18 mouse cellular contexts compared by ENCODE assay signal in the genomic region with DNA sequence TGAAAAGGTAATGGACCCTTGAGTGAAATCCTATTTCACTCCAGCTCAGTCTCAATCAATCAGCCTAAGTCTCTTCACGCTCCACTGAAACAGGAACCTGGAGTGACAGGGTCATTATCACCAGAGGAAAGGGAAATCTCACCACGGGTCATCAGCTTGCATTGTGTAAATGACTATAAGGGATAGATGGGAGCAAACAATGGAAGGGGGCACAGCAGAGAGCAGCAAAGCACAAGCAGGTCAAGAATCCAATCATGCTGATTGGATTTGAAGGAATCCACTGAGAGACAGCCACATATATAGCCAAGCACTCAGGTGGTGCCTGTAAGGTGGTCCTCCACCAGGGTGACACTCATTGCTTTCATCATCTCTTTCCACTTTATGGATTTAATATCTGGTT. TPM values are rescaled to one million over a fixed set of nuclear protein-coding genes. Genes with fewer than 3 reads are reported as not detected.
DNase-seq lines count a peak whose midpoint lies in the region; ATAC-seq lines count a peak whose summit lies in the region.
"Had no signal": no experiment of that assay in that cellular context is flagged by ENCODE, and none has a peak within 500 bp of the region (broad histone marks: within the 10 kb centered on the region; RNA-seq: fewer than 3 reads in every experiment).

No protein-coding gene starts in this region.

- H3K27me3 ChIP-seq in embryonic facial prominence, embryonic 11.5 days (ENCODE audit: control insufficient read depth, insufficient read depth, low read length) = no peaks in the 10 kb centered on the region
- H3K27me3 ChIP-seq in embryonic facial prominence, embryonic 10.5 days (replicated peaks; ENCODE audit: low read depth, poor library complexity, severe bottlenecking) = peaks cover 5% of the 10 kb centered on the region; the same call in 1 of the 2 replicates
- H3K27me3 ChIP-seq in hindbrain, embryonic 12.5 days = 0 out of 2 replicates have a peak, but pooled peaks cover 4% of the 10 kb centered on the region
- no peaks in the 10 kb centered on the region for H3K27me3 ChIP-seq in hindbrain, embryonic 16.5 days (replicated peaks; ENCODE audit: control insufficient read depth, insufficient read depth, low read length)
- H3K27me3 ChIP-seq in neural tube, embryonic 11.5 days (ENCODE audit: control insufficient read depth, insufficient read depth, low read length) = no peaks in the 10 kb centered on the region
- H3K27me3 ChIP-seq: embryonic facial prominence, embryonic 13.5 days; heart, embryonic 15.5 days had no signal

- 0 out of 2 replicates have a peak, but pooled peaks have one; percentile 64 for ATAC-seq in embryonic facial prominence, embryonic 11.5 days (replicated peaks; ENCODE audit: insufficient number of reproducible peaks, low FRiP score, low TSS enrichment, low read depth)
- ATAC-seq in hindbrain, embryonic 12.5 days (ENCODE audit: low FRiP score) = peak; percentile 69
- no peak for ATAC-seq in hindbrain, embryonic 16.5 days
- ATAC-seq in neural tube, embryonic 11.5 days (ENCODE audit: insufficient read depth, low FRiP score, low TSS enrichment) = 0 out of 2 replicates have a peak, but pooled peaks have one; percentile 16
- ATAC-seq: CD4-positive, CD25-positive, alpha-beta regulatory T cell, adult 4 months had no signal

- H3K4me1 ChIP-seq in embryonic facial prominence, embryonic 11.5 days (ENCODE audit: control insufficient read depth, insufficient read depth, low read length) = no peaks in the 10 kb centered on the region
- peaks cover 10% of the 10 kb centered on the region; the same call in 1 of the 2 replicates for H3K4me1 ChIP-seq in embryonic facial prominence, embryonic 10.5 days
- H3K4me1 ChIP-seq in hindbrain, embryonic 12.5 days = peaks cover 20% of the 10 kb centered on the region
- H3K4me1 ChIP-seq in hindbrain, embryonic 16.5 days (ENCODE audit: control insufficient read depth, insufficient read depth, low read depth, low read length) = no peaks in the 10 kb centered on the region
- peaks cover 5% of the 10 kb centered on the region; the same call in 1 of the 2 replicates for H3K4me1 ChIP-seq in neural tube, embryonic 11.5 days (ENCODE audit: control insufficient read depth, insufficient read depth, low read length)
- H3K4me1 ChIP-seq: heart, embryonic 15.5 days had no signal

- no peaks in the 10 kb centered on the region for H3K36me3 ChIP-seq in embryonic facial prominence, embryonic 11.5 days (replicated peaks; ENCODE audit: control insufficient read depth, insufficient read depth, low read depth, low read length)
- H3K36me3 ChIP-seq in embryonic facial prominence, embryonic 10.5 days (replicated peaks) = no peaks in the 10 kb centered on the region
- no peaks in the 10 kb centered on the region for H3K36me3 ChIP-seq in hindbrain, embryonic 12.5 days
- no peaks in the 10 kb centered on the region for H3K36me3 ChIP-seq in hindbrain, embryonic 16.5 days (ENCODE audit: control insufficient read depth, insufficient read depth, low read length)
- no peaks in the 10 kb centered on the region for H3K36me3 ChIP-seq in neural tube, embryonic 11.5 days (ENCODE audit: control insufficient read depth, insufficient read depth, low read length)
- H3K36me3 ChIP-seq: embryonic facial prominence, embryonic 13.5 days; G1E; heart, embryonic 15.5 days had no signal

- H3K9ac ChIP-seq in embryonic facial prominence, embryonic 11.5 days (replicated peaks; ENCODE audit: low read length) = no peak overlapping the region
- H3K9ac ChIP-seq in hindbrain, embryonic 12.5 days = no peak overlapping the region
- no peak overlapping the region for H3K9ac ChIP-seq in hindbrain, embryonic 16.5 days (ENCODE audit: low read depth, low read length)
- H3K9ac ChIP-seq in neural tube, embryonic 11.5 days (ENCODE audit: low read length) = no peak overlapping the region
- H3K9ac ChIP-seq: embryonic facial prominence, embryonic 13.5 days; heart, embryonic 15.5 days had no signal

- DNase-seq in embryonic facial prominence, embryonic 11.5 days (ENCODE audit: low spot score) = no peak
- DNase-seq in embryonic facial prominence, embryonic 10.5 days (ENCODE audit: low spot score) = no peak
- peak; percentile 79 for DNase-seq in embryo, embryonic 10.5 days (ENCODE audit: low spot score)
- DNase-seq in neural tube, embryonic 11.5 days (ENCODE audit: low spot score) = peak; percentile 39
- DNase-seq in spleen, postnatal 36 days (ENCODE audit: low spot score in 2 of 2) = no peak
- no peak for DNase-seq in adrenal gland, adult 8-10 months
- DNase-seq: cerebellum, adult 9-10 months; heart, adult 18-20 months; kidney, adult 8-10 months; kidney, postnatal 25 days; lung, postnatal 10 days; thymus, postnatal 25 days had no signal

- H3K27ac ChIP-seq in embryonic facial prominence, embryonic 11.5 days (replicated peaks; ENCODE audit: low read depth, low read length) = no peak overlapping the region
- no peak overlapping the region for H3K27ac ChIP-seq in embryonic facial prominence, embryonic 10.5 days (replicated peaks)
- H3K27ac ChIP-seq in hindbrain, embryonic 12.5 days = peak overlapping the region; percentile 30; the same call in 1 of the 2 replicates
- no peak overlapping the region for H3K27ac ChIP-seq in hindbrain, embryonic 16.5 days (ENCODE audit: low read depth, low read length)
- no peak overlapping the region for H3K27ac ChIP-seq in neural tube, embryonic 11.5 days (ENCODE audit: low read depth, low read length)
- H3K27ac ChIP-seq: embryonic facial prominence, embryonic 13.5 days; heart, embryonic 15.5 days had no signal

- no peak overlapping the region for H3K4me2 ChIP-seq in embryonic facial prominence, embryonic 11.5 days (ENCODE audit: low read depth, low read length)
- no peak overlapping the region for H3K4me2 ChIP-seq in hindbrain, embryonic 12.5 days (replicated peaks)
- H3K4me2 ChIP-seq in hindbrain, embryonic 16.5 days (ENCODE audit: low read length) = no peak overlapping the region
- H3K4me2 ChIP-seq in neural tube, embryonic 11.5 days (ENCODE audit: low read depth) = no peak overlapping the region
- H3K4me2 ChIP-seq: embryonic facial prominence, embryonic 13.5 days; heart, embryonic 15.5 days had no signal

- no peaks in the 10 kb centered on the region for H3K9me3 ChIP-seq in embryonic facial prominence, embryonic 11.5 days (replicated peaks; ENCODE audit: control insufficient read depth, low read length)
- H3K9me3 ChIP-seq in embryonic facial prominence, embryonic 10.5 days = no peaks in the 10 kb centered on the region
- no peaks in the 10 kb centered on the region for H3K9me3 ChIP-seq in hindbrain, embryonic 12.5 days (replicated peaks)
- no peaks in the 10 kb centered on the region for H3K9me3 ChIP-seq in hindbrain, embryonic 16.5 days (ENCODE audit: control insufficient read depth, low read length)
- H3K9me3 ChIP-seq in neural tube, embryonic 11.5 days (ENCODE audit: control insufficient read depth, low read length) = no peaks in the 10 kb centered on the region
- H3K9me3 ChIP-seq: embryonic facial prominence, embryonic 13.5 days; G1E; heart, embryonic 15.5 days had no signal

- no peak overlapping the region for H3K4me3 ChIP-seq in embryonic facial prominence, embryonic 11.5 days (ENCODE audit: low read depth, low read length)
- H3K4me3 ChIP-seq in embryonic facial prominence, embryonic 10.5 days = no peak overlapping the region
- H3K4me3 ChIP-seq in hindbrain, embryonic 12.5 days = no peak overlapping the region
- H3K4me3 ChIP-seq in hindbrain, embryonic 16.5 days (ENCODE audit: low read length) = no peak overlapping the region
- H3K4me3 ChIP-seq in neural tube, embryonic 11.5 days (ENCODE audit: low read depth, low read length) = no peak overlapping the region
- H3K4me3 ChIP-seq: embryonic facial prominence, embryonic 13.5 days; heart, embryonic 15.5 days had no signal

- WGBS in embryonic facial prominence, embryonic 11.5 days = 45% methylated on average over 2 of the region's 2 CpGs
- 45% methylated on average over 2 of the region's 2 CpGs for WGBS in embryonic facial prominence, embryonic 10.5 days
- WGBS in hindbrain, embryonic 12.5 days = 14% methylated on average over 2 of the region's 2 CpGs
- 11% methylated on average over 2 of the region's 2 CpGs for WGBS in hindbrain, embryonic 16.5 days
- 14% methylated on average over 2 of the region's 2 CpGs for WGBS in neural tube, embryonic 11.5 days

RNA-seq across cellular contexts. Expression of a gene that starts 18.6 kb away (rescaled TPM):
- polyA plus RNA-seq in embryonic facial prominence, embryonic 11.5 days (2014; fragmentation: Nextera tagmentation; extraction: Ambion mirVana) = 51.6 and 52.4 TPM in 2 replicates
- polyA plus RNA-seq in embryonic facial prominence, embryonic 10.5 days (2016; fragmentation: Nextera tagmentation; extraction: Ambion mirVana) = 65.8 and 66.2 TPM in 2 replicates
- 56.6 and 63.3 TPM in 2 replicates for polyA plus RNA-seq in hindbrain, embryonic 12.5 days (2016; fragmentation: Nextera tagmentation; extraction: Ambion mirVana)
- polyA plus RNA-seq in hindbrain, embryonic 16.5 days (2015; fragmentation: Nextera tagmentation; extraction: Ambion mirVana) = 48.7 and 52.0 TPM in 2 replicates
- polyA plus RNA-seq in neural tube, embryonic 11.5 days (2014; fragmentation: Nextera tagmentation; extraction: Ambion mirVana) = 50.4 and 52.9 TPM in 2 replicates
- 10 to 100 TPM; 35.4 to 46.8 (median 41.3) TPM for total RNA-seq in adrenal gland, adult 8-10 months (2022)

RNA-seq across cellular contexts. Expression of a gene that starts 49.7 kb away (rescaled TPM):
- polyA plus RNA-seq in embryonic facial prominence, embryonic 11.5 days (2014; fragmentation: Nextera tagmentation; extraction: Ambion mirVana) = 76.3 and 83.8 TPM in 2 replicates
- polyA plus RNA-seq in embryonic facial prominence, embryonic 10.5 days (2016; fragmentation: Nextera tagmentation; extraction: Ambion mirVana) = 85.8 and 90.1 TPM in 2 replicates
- polyA plus RNA-seq in hindbrain, embryonic 12.5 days (2016; fragmentation: Nextera tagmentation; extraction: Ambion mirVana) = 67.1 and 74.1 TPM in 2 replicates
- polyA plus RNA-seq in hindbrain, embryonic 16.5 days (2015; fragmentation: Nextera tagmentation; extraction: Ambion mirVana) = 45.4 and 48.3 TPM in 2 replicates
- 74.9 and 78.5 TPM in 2 replicates for polyA plus RNA-seq in neural tube, embryonic 11.5 days (2014; fragmentation: Nextera tagmentation; extraction: Ambion mirVana)
- 100 to 1,000 TPM in 2 of 4 experiments, 10 to 100 TPM in 2; 88.7 to 146 (median 108) TPM for total RNA-seq in adrenal gland, adult 8-10 months (2022)

Comparison
In these comparisons a context has a peak if more than half of its experiments do, and no peak if none do; other contexts are left out.
1. DNase-seq: peak in embryo, embryonic 10.5 days (single experiment) and neural tube, embryonic 11.5 days (single experiment); none in embryonic facial prominence, embryonic 11.5 days (single experiment), embryonic facial prominence, embryonic 10.5 days (single experiment), spleen, postnatal 36 days (0 of 2) and adrenal gland, adult 8-10 months (single experiment).